Mouse (Mus musculus): ENCODE results near the gene Ehbp1. TPM values are rescaled to one million over a fixed set of nuclear protein-coding genes. Genes with fewer than 3 reads are reported as not detected.

Ehbp1 gene
- polyA plus RNA-seq (2014; fragmentation: Nextera tagmentation; extraction: Ambion mirVana): 42.7 and 47.1 TPM in 2 replicates

- H3K27ac ChIP-seq (replicated peaks in 1 of 2; ENCODE audit: control insufficient read depth in 1 of 2, insufficient read depth in 1 of 2, low read depth in 2 of 2, low read length in 2 of 2): no peak within 1 kb of the TSS
- no peaks in the 10 kb centered on the region for H3K27me3 ChIP-seq (ENCODE audit: control insufficient read depth, insufficient read depth, low read length)
- 41% methylated on average over 2 of the region's 2 CpGs for WGBS
- no peak within 1 kb of the TSS for H3K4me3 ChIP-seq (ENCODE audit: control insufficient read depth in 1 of 2, insufficient read depth in 1 of 2, low read depth in 1 of 2, low read length in 2 of 2)
- H3K36me3 ChIP-seq (ENCODE audit: control insufficient read depth, insufficient read depth, low read length): no peaks in the 10 kb centered on the region
- no peak within 1 kb of the TSS for H3K4me2 ChIP-seq (ENCODE audit: low read length)
- no peaks in the 10 kb centered on the region for H3K9me3 ChIP-seq (ENCODE audit: control insufficient read depth, low read length)
- no peak within 1 kb of the TSS for H3K9ac ChIP-seq (ENCODE audit: low read length)
- peaks cover 3 to 8% of the 10 kb centered on the region in 2 experiments; a peak in 2 of 4 replicates for H3K4me1 ChIP-seq (ENCODE audit: control insufficient read depth in 2 of 2, insufficient read depth in 2 of 2, low read length in 2 of 2)
- no peak for ATAC-seq (ENCODE audit: insufficient number of reproducible peaks, insufficient read depth, low FRiP score, low read depth)
Measured at GRCm38 (mm10) chr11:22342242-22343207, at the start of gene Ehbp1. Gene Ehbp1 (minus strand): TSS chr11:22342292.

DNA sequence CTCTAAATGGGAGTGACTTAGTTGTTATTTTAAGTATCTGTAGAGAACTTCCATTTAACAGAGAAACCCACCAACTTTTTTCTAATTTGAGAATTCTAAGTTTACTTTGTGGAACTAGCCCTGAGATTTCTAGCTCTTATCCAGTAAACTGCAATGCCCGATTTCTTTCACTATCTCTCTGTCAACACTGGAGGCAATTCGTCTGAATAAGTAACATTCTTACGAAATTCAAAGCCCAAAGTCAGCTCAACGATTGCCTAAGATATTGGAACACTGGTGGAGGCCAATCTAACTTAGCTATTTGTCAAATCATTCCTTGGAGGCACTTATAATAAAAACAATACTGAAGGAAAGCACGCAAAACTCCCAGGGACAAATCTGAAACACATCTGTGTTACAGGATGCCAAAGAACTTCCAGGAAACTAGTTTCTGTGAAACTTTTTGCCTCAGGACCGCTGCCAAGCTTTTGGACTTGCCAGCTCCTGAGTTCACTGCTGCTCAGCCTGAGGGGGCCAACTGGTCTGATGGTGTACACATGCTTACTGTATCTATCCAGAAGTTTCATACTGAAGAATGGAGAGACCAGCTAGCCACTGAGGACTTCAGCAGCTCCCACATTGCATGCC lies 45.5 kb upstream of the Ehbp1 start:
- H3K4me1 ChIP-seq (ENCODE audit: control insufficient read depth in 2 of 2, insufficient read depth in 2 of 2, low read length in 2 of 2): no peaks in the 10 kb centered on the region
- H3K36me3 ChIP-seq (ENCODE audit: control insufficient read depth, insufficient read depth, low read length): no peaks in the 10 kb centered on the region
- H3K4me2 ChIP-seq (ENCODE audit: low read length): no peak overlapping the region
- H3K4me3 ChIP-seq (ENCODE audit: control insufficient read depth in 1 of 2, insufficient read depth in 1 of 2, low read depth in 1 of 2, low read length in 2 of 2): no peak overlapping the region
- H3K27ac ChIP-seq (replicated peaks in 1 of 2; ENCODE audit: control insufficient read depth in 1 of 2, insufficient read depth in 1 of 2, low read depth in 2 of 2, low read length in 2 of 2): no peak overlapping the region
- no peaks in the 10 kb centered on the region for H3K9me3 ChIP-seq (ENCODE audit: control insufficient read depth, low read length)
- no peak overlapping the region for H3K9ac ChIP-seq (ENCODE audit: low read length)
- ATAC-seq (ENCODE audit: insufficient number of reproducible peaks, insufficient read depth, low FRiP score, low read depth): no peak
- 67% methylated on average over 6 of the region's 6 CpGs for WGBS
- H3K27me3 ChIP-seq (ENCODE audit: control insufficient read depth, insufficient read depth, low read length): no peaks in the 10 kb centered on the region

- Histone ChIP-seq H3K9ac (ENCODE audit: low read length) (no peak overlapping the region), H3K27me3 (ENCODE audit: control insufficient read depth, insufficient read depth, low read length) (no peaks in the 10 kb centered on the region), H3K4me3 (ENCODE audit: control insufficient read depth in 1 of 2, insufficient read depth in 1 of 2, low read depth in 1 of 2, low read length in 2 of 2) (no peak overlapping the region), H3K4me1 (ENCODE audit: control insufficient read depth in 2 of 2, insufficient read depth in 2 of 2, low read length in 2 of 2) (no peaks in the 10 kb centered on the region), H3K27ac (replicated peaks in 1 of 2; ENCODE audit: control insufficient read depth in 1 of 2, insufficient read depth in 1 of 2, low read depth in 2 of 2, low read length in 2 of 2) (no peak overlapping the region), H3K9me3 (ENCODE audit: control insufficient read depth, low read length) (no peaks in the 10 kb centered on the region), H3K36me3 (ENCODE audit: control insufficient read depth, insufficient read depth, low read length) (no peaks in the 10 kb centered on the region), H3K4me2 (ENCODE audit: low read length) (no peak overlapping the region)
- no peak for ATAC-seq (ENCODE audit: insufficient number of reproducible peaks, insufficient read depth, low FRiP score, low read depth)
- WGBS: 72% methylated on average over 1 of the region's 1 CpGs
Measured at GRCm38 (mm10) chr11:22383532-22383931, 41.4 kb upstream of the Ehbp1 start.

- Histone ChIP-seq H3K27me3 (ENCODE audit: control insufficient read depth, insufficient read depth, low read length) (no peaks in the 10 kb centered on the region; the same call in 1 of the 2 replicates), H3K9me3 (ENCODE audit: control insufficient read depth, low read length) (no peaks in the 10 kb centered on the region), H3K9ac (ENCODE audit: low read length) (no peak overlapping the region), H3K4me2 (ENCODE audit: low read length) (no peak overlapping the region), H3K4me1 (ENCODE audit: control insufficient read depth in 2 of 2, insufficient read depth in 2 of 2, low read length in 2 of 2) (no peaks in the 10 kb centered on the region; a peak in 1 of 4 replicates), H3K4me3 (ENCODE audit: control insufficient read depth in 1 of 2, insufficient read depth in 1 of 2, low read depth in 1 of 2, low read length in 2 of 2) (no peak overlapping the region), H3K36me3 (ENCODE audit: control insufficient read depth, insufficient read depth, low read length) (no peaks in the 10 kb centered on the region), H3K27ac (replicated peaks in 1 of 2; ENCODE audit: control insufficient read depth in 1 of 2, insufficient read depth in 1 of 2, low read depth in 2 of 2, low read length in 2 of 2) (no peak overlapping the region)
- no peak for ATAC-seq (ENCODE audit: insufficient number of reproducible peaks, insufficient read depth, low FRiP score, low read depth)
- WGBS: 76% methylated on average over 2 of the region's 2 CpGs
Measured at GRCm38 (mm10) chr11:22374811-22375210, 32.7 kb upstream of the Ehbp1 start.

DNA sequence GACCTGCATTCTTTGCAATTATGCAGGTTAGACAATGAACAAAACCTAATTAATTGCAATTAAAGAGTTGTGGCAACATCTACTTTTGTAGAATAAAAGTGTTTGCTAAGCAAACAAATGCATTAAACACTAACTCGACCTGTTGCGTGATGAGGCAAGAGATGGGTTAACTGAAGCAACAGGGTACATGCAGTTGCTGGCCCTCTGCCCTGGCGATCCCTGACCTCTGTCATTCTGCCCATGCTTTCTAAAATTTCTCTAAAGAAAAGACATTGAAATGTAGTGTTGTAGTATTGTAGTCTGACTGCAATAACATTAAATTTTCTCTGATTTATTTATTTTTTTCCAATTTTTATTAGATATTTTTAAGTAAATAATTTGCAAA lies 31.2 kb upstream of the Ehbp1 start:
- H3K27me3 ChIP-seq (ENCODE audit: control insufficient read depth, insufficient read depth, low read length): no peaks in the 10 kb centered on the region; the same call in 1 of the 2 replicates
- 77% methylated on average over 3 of the region's 3 CpGs for WGBS
- H3K36me3 ChIP-seq (ENCODE audit: control insufficient read depth, insufficient read depth, low read length): no peaks in the 10 kb centered on the region
- H3K9ac ChIP-seq (ENCODE audit: low read length): no peak overlapping the region
- no peak overlapping the region for H3K27ac ChIP-seq (replicated peaks in 1 of 2; ENCODE audit: control insufficient read depth in 1 of 2, insufficient read depth in 1 of 2, low read depth in 2 of 2, low read length in 2 of 2)
- H3K4me2 ChIP-seq (ENCODE audit: low read length): no peak overlapping the region
- no peak overlapping the region for H3K4me3 ChIP-seq (ENCODE audit: control insufficient read depth in 1 of 2, insufficient read depth in 1 of 2, low read depth in 1 of 2, low read length in 2 of 2)
- H3K9me3 ChIP-seq (ENCODE audit: control insufficient read depth, low read length): no peaks in the 10 kb centered on the region
- H3K4me1 ChIP-seq (ENCODE audit: control insufficient read depth in 2 of 2, insufficient read depth in 2 of 2, low read length in 2 of 2): no peaks in the 10 kb centered on the region; a peak in 1 of 4 replicates
- ATAC-seq (ENCODE audit: insufficient number of reproducible peaks, insufficient read depth, low FRiP score, low read depth): no peak

DNA sequence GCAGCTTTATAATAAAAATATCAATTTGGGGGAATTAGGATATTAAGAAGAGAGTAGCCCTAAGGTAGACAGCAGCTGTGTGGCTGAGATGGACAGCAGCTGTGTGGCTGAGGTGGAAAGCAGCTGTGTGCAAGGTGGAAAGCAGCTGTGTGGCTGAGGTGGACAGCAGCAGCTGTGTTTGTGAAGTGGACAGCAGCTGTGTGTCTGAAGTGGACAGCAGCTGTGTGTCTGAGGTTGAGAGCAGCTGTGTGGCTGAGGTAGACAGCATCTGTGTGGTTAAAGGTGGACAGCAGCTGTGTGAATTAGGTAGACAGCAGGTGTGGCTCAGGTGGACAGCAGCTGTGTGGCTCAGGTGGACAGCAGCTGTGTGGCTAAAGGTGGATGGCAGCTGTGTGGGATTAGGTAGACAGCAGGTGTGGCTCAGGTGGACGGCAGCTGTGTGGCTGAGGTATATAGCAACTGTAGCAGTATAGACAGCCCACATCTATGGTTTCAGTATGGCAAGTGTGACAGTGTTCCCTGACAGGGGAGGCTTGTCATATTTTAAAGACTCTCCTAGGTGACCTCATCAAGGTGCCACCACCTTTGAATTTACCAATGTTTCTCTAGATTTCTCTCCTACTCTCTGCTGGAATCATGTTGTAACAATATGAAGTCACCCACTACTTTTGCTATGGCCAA lies 30.7 kb upstream of the Ehbp1 start:
- WGBS: 73% methylated on average over 1 of the region's 1 CpGs
- Histone ChIP-seq H3K9me3 (ENCODE audit: control insufficient read depth, low read length) (no peaks in the 10 kb centered on the region), H3K27ac (replicated peaks in 1 of 2; ENCODE audit: control insufficient read depth in 1 of 2, insufficient read depth in 1 of 2, low read depth in 2 of 2, low read length in 2 of 2) (no peak overlapping the region), H3K4me2 (ENCODE audit: low read length) (no peak overlapping the region), H3K36me3 (ENCODE audit: control insufficient read depth, insufficient read depth, low read length) (no peaks in the 10 kb centered on the region), H3K4me1 (ENCODE audit: control insufficient read depth in 2 of 2, insufficient read depth in 2 of 2, low read length in 2 of 2) (no peaks in the 10 kb centered on the region; a peak in 1 of 4 replicates), H3K27me3 (ENCODE audit: control insufficient read depth, insufficient read depth, low read length) (no peaks in the 10 kb centered on the region; the same call in 1 of the 2 replicates), H3K4me3 (ENCODE audit: control insufficient read depth in 1 of 2, insufficient read depth in 1 of 2, low read depth in 1 of 2, low read length in 2 of 2) (no peak overlapping the region), H3K9ac (ENCODE audit: low read length) (no peak overlapping the region)
- ATAC-seq (ENCODE audit: insufficient number of reproducible peaks, insufficient read depth, low FRiP score, low read depth): no peak

- no peaks in the 10 kb centered on the region for H3K4me1 ChIP-seq (ENCODE audit: control insufficient read depth in 2 of 2, insufficient read depth in 2 of 2, low read length in 2 of 2)
- 51% methylated on average over 2 of the region's 2 CpGs for WGBS
- no peaks in the 10 kb centered on the region; the same call in 1 of the 2 replicates for H3K27me3 ChIP-seq (ENCODE audit: control insufficient read depth, insufficient read depth, low read length)
- H3K36me3 ChIP-seq (ENCODE audit: control insufficient read depth, insufficient read depth, low read length): no peaks in the 10 kb centered on the region
- H3K27ac ChIP-seq (replicated peaks in 1 of 2; ENCODE audit: control insufficient read depth in 1 of 2, insufficient read depth in 1 of 2, low read depth in 2 of 2, low read length in 2 of 2): no peak overlapping the region
- no peak for ATAC-seq (ENCODE audit: insufficient number of reproducible peaks, insufficient read depth, low FRiP score, low read depth)
- H3K9ac ChIP-seq (ENCODE audit: low read length): no peak overlapping the region
- no peak overlapping the region for H3K4me2 ChIP-seq (ENCODE audit: low read length)
- H3K9me3 ChIP-seq (ENCODE audit: control insufficient read depth, low read length): no peaks in the 10 kb centered on the region
- H3K4me3 ChIP-seq (ENCODE audit: control insufficient read depth in 1 of 2, insufficient read depth in 1 of 2, low read depth in 1 of 2, low read length in 2 of 2): no peak overlapping the region
Measured at GRCm38 (mm10) chr11:22369841-22370240, 27.7 kb upstream of the Ehbp1 start.

Data from heart, embryonic 14.5 days (tissue).